Mouse (Mus musculus): ENCODE measurements around the gene Ankrd17. TPM values are rescaled to one million over a fixed set of nuclear protein-coding genes. Genes with fewer than 3 reads are reported as not detected.

Gene Ankrd17
- polyA plus RNA-seq, 1 experiment = 31.0 TPM

- Histone ChIP-seq H3K4me3 (replicated peaks; ENCODE audit: control insufficient read depth, low read depth, low read length) (no peak overlapping the region), H3K27ac (ENCODE audit: control insufficient read depth, insufficient read depth, low read depth, low read length, poor library complexity) (no peak overlapping the region), H3K4me1 (ENCODE audit: control insufficient read depth, insufficient read depth, low read length) (no peaks in the 10 kb centered on the region)
- 63% methylated on average over 3 of the region's 3 CpGs for WGBS
- TF ChIP-seq POLR2A (IDR thresholded peaks at IDR 0.05; ENCODE audit: borderline replicate concordance, control insufficient read depth, low read depth, low read length) (no peak), CTCF (IDR thresholded peaks at IDR 0.05; ENCODE audit: control insufficient read depth, insufficient read depth, low read length) (no peak)
Measured at GRCm38 (mm10) chr5:90346877-90347276, 19.5 kb downstream of the Ankrd17 start.

- TF ChIP-seq POLR2A (IDR thresholded peaks at IDR 0.05; ENCODE audit: borderline replicate concordance, control insufficient read depth, low read depth, low read length) (no peak), CTCF (IDR thresholded peaks at IDR 0.05; ENCODE audit: control insufficient read depth, insufficient read depth, low read length) (no peak)
- 53% methylated on average over 4 of the region's 4 CpGs for WGBS
- Histone ChIP-seq H3K4me1 (ENCODE audit: control insufficient read depth, insufficient read depth, low read length) (no peaks in the 10 kb centered on the region), H3K4me3 (replicated peaks; ENCODE audit: control insufficient read depth, low read depth, low read length) (no peak overlapping the region), H3K27ac (ENCODE audit: control insufficient read depth, insufficient read depth, low read depth, low read length, poor library complexity) (no peak overlapping the region)
Measured at GRCm38 (mm10) chr5:90340847-90341246, 25.5 kb downstream of the Ankrd17 start.

GRCm38 (mm10) chr5:90339953-90340343 is 26.4 kb downstream of the Ankrd17 start:
- H3K27ac ChIP-seq (ENCODE audit: control insufficient read depth, insufficient read depth, low read depth, low read length, poor library complexity) = no peak overlapping the region
- H3K4me3 ChIP-seq (replicated peaks; ENCODE audit: control insufficient read depth, low read depth, low read length) = no peak overlapping the region
- no peak for TF ChIP-seq POLR2A (IDR thresholded peaks at IDR 0.05; ENCODE audit: borderline replicate concordance, control insufficient read depth, low read depth, low read length)
- H3K4me1 ChIP-seq (ENCODE audit: control insufficient read depth, insufficient read depth, low read length) = no peaks in the 10 kb centered on the region
- 83% methylated on average over 1 of the region's 1 CpGs for WGBS

- TF ChIP-seq POLR2A (IDR thresholded peaks at IDR 0.05; ENCODE audit: borderline replicate concordance, control insufficient read depth, low read depth, low read length) (no peak), CTCF (IDR thresholded peaks at IDR 0.05; ENCODE audit: control insufficient read depth, insufficient read depth, low read length) (no peak)
- 8% methylated on average over 5 of the region's 5 CpGs for WGBS
- Histone ChIP-seq H3K4me3 (replicated peaks; ENCODE audit: control insufficient read depth, low read depth, low read length) (no peak overlapping the region), H3K27ac (ENCODE audit: control insufficient read depth, insufficient read depth, low read depth, low read length, poor library complexity) (no peak overlapping the region), H3K4me1 (ENCODE audit: control insufficient read depth, insufficient read depth, low read length) (no peaks in the 10 kb centered on the region)
Measured at GRCm38 (mm10) chr5:90339129-90339952, 27.0 kb downstream of the Ankrd17 start.

- Histone ChIP-seq H3K4me3 (replicated peaks; ENCODE audit: control insufficient read depth, low read depth, low read length) (no peak overlapping the region), H3K27ac (ENCODE audit: control insufficient read depth, insufficient read depth, low read depth, low read length, poor library complexity) (no peak overlapping the region)
Measured at GRCm38 (mm10) chr5:90338177-90339091, 27.9 kb downstream of the Ankrd17 start.

GRCm38 (mm10) chr5:90332478-90332877 is 33.9 kb downstream of the Ankrd17 start:
- Histone ChIP-seq H3K4me3 (replicated peaks; ENCODE audit: control insufficient read depth, low read depth, low read length) (no peak overlapping the region), H3K4me1 (ENCODE audit: control insufficient read depth, insufficient read depth, low read length) (no peaks in the 10 kb centered on the region; the same call in 1 of the 2 replicates), H3K27ac (ENCODE audit: control insufficient read depth, insufficient read depth, low read depth, low read length, poor library complexity) (no peak overlapping the region)
- TF ChIP-seq POLR2A (IDR thresholded peaks at IDR 0.05; ENCODE audit: borderline replicate concordance, control insufficient read depth, low read depth, low read length) = no peak
- no peak for TF ChIP-seq CTCF (IDR thresholded peaks at IDR 0.05; ENCODE audit: control insufficient read depth, insufficient read depth, low read length)
- WGBS = 73% methylated on average over 2 of the region's 2 CpGs

More at GRCm38 (mm10) chr5:90338177-90339091, 27.9 kb downstream of the Ankrd17 start:
- H3K4me1 ChIP-seq (ENCODE audit: control insufficient read depth, insufficient read depth, low read length) = no peaks in the 10 kb centered on the region
- 52% methylated on average over 7 of the region's 7 CpGs for WGBS
- TF ChIP-seq CTCF (IDR thresholded peaks at IDR 0.05; ENCODE audit: control insufficient read depth, insufficient read depth, low read length) (no peak), POLR2A (IDR thresholded peaks at IDR 0.05; ENCODE audit: borderline replicate concordance, control insufficient read depth, low read depth, low read length) (no peak)

- Histone ChIP-seq H3K27ac (ENCODE audit: control insufficient read depth, insufficient read depth, low read depth, low read length, poor library complexity) (no peak overlapping the region), H3K4me3 (replicated peaks; ENCODE audit: control insufficient read depth, low read depth, low read length) (no peak overlapping the region), H3K4me1 (ENCODE audit: control insufficient read depth, insufficient read depth, low read length) (no peaks in the 10 kb centered on the region; the same call in 1 of the 2 replicates)
- TF ChIP-seq CTCF (IDR thresholded peaks at IDR 0.05; ENCODE audit: control insufficient read depth, insufficient read depth, low read length) (no peak), POLR2A (IDR thresholded peaks at IDR 0.05; ENCODE audit: borderline replicate concordance, control insufficient read depth, low read depth, low read length) (no peak)
- WGBS = 19% methylated on average over 1 of the region's 1 CpGs
Measured at GRCm38 (mm10) chr5:90331071-90331470, 35.3 kb downstream of the Ankrd17 start.

GRCm38 (mm10) chr5:90298396-90298795 is 68.0 kb downstream of the Ankrd17 start:
- no peak overlapping the region for H3K4me3 ChIP-seq (replicated peaks; ENCODE audit: control insufficient read depth, low read depth, low read length)
- 93% methylated on average over 11 of the region's 11 CpGs for WGBS
- TF ChIP-seq POLR2A (IDR thresholded peaks at IDR 0.05; ENCODE audit: borderline replicate concordance, control insufficient read depth, low read depth, low read length) (no peak), CTCF (IDR thresholded peaks at IDR 0.05; ENCODE audit: control insufficient read depth, insufficient read depth, low read length) (no peak)
- no peaks in the 10 kb centered on the region for H3K4me1 ChIP-seq (ENCODE audit: control insufficient read depth, insufficient read depth, low read length)
- no peak overlapping the region for H3K27ac ChIP-seq (ENCODE audit: control insufficient read depth, insufficient read depth, low read depth, low read length, poor library complexity)

Data from bone marrow, adult 2 months (tissue).